Mouse (Mus musculus): Measurements from ENCODE around the gene Irgm2. TPM values are rescaled to one million over a fixed set of nuclear protein-coding genes. Genes with fewer than 3 reads are reported as not detected.

The Irgm2 gene
- polyA plus RNA-seq, 1 experiment: 22.7 TPM

DNA sequence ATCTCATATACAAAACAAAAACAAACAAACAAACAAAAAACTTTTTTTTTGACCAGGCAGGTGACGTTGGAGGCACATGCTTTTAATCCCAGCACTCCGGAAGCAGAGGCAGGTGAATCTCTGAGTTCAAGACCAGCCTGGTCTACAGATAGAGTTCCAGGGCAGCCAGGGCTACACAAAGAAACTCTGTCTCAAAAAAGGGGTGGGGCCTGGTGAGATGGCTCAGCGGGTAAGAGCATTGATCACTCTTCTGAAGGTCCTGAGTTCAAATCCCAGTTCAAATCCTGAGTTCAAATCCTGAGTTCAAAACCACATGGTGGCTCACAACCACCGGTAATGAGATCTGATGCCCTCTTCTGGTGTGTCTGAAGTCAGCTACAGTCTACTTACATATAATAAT lies 62.4 kb downstream of the Irgm2 start:
- TF ChIP-seq POLR2A (IDR thresholded peaks at IDR 0.05; ENCODE audit: low read depth, low read length) (no peak), CTCF (IDR thresholded peaks at IDR 0.05; ENCODE audit: extremely low read depth, insufficient read length, insufficient replicate concordance, low read depth, low read length) (no peak)
- Histone ChIP-seq H3K27me3 (ENCODE audit: control insufficient read depth, insufficient read depth, low read length) (no peaks in the 10 kb centered on the region), H3K27ac (ENCODE audit: insufficient read depth, low read depth, low read length) (no peak overlapping the region), H3K4me1 (ENCODE audit: control insufficient read depth, insufficient read depth, insufficient read length, low read length) (no peaks in the 10 kb centered on the region), H3K36me3 (ENCODE audit: control insufficient read depth, insufficient read depth, low read length) (no peaks in the 10 kb centered on the region), H3K4me3 (ENCODE audit: low read depth, low read length) (no peak overlapping the region)
- 81% methylated on average over 4 of the region's 4 CpGs for WGBS

DNA sequence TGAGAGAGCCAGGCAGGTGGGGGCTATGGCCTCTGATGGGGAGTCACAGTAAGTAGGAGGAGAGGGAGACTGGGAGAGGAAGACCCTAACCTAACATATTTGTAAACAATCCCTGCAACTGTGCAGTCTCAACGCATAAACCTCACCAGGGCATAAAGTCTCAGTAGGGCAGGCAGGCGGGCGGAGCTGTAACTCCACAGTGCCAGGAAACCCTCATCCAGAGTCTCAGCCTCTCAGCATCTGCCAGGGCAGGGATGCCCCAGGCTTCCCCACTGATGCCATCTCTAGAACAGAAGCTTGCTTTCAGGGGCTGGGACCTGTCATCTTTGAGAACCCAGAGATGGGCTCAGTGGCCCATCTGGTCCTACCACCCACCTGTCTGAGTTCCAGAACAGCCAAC lies 62.9 kb downstream of the Irgm2 start:
- no peak for TF ChIP-seq POLR2A (IDR thresholded peaks at IDR 0.05; ENCODE audit: low read depth, low read length)
- TF ChIP-seq CTCF (IDR thresholded peaks at IDR 0.05; ENCODE audit: extremely low read depth, insufficient read length, insufficient replicate concordance, low read depth, low read length): no peak
- 94% methylated on average over 3 of the region's 3 CpGs for WGBS
- no peak overlapping the region for H3K4me3 ChIP-seq (ENCODE audit: low read depth, low read length)

DNA sequence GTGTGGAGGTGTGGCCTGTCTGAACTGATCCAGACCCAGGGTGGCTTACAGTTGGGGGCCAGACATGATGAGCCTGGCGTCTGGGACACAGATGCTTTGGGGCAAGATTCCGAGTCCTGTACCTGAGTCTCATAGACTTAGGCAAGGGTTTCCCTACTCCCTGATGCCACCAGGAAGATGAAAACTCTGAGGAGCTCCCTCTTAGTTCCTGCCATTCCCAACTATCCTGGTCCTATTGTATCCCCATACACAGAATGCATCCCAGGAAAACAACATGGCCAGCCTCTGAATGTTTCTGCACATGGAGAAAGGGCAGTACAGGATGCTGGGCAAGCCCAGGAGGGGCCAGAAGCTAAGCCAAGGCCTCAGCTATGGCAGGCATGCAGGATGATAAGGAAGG lies 64.1 kb downstream of the Irgm2 start:
- Histone ChIP-seq H3K4me1 (ENCODE audit: control insufficient read depth, insufficient read depth, insufficient read length, low read length) (no peaks in the 10 kb centered on the region), H3K36me3 (ENCODE audit: control insufficient read depth, insufficient read depth, low read length) (no peaks in the 10 kb centered on the region), H3K4me3 (ENCODE audit: low read depth, low read length) (no peak overlapping the region), H3K27me3 (ENCODE audit: control insufficient read depth, insufficient read depth, low read length) (no peaks in the 10 kb centered on the region), H3K27ac (ENCODE audit: insufficient read depth, low read depth, low read length) (no peak overlapping the region)
- TF ChIP-seq POLR2A (IDR thresholded peaks at IDR 0.05; ENCODE audit: low read depth, low read length): no peak
- no peak for TF ChIP-seq CTCF (IDR thresholded peaks at IDR 0.05; ENCODE audit: extremely low read depth, insufficient read length, insufficient replicate concordance, low read depth, low read length)
- WGBS: 81% methylated on average over 2 of the region's 2 CpGs

More for the DNA sequence above, 62.9 kb downstream of the Irgm2 start:
- Histone ChIP-seq H3K4me1 (ENCODE audit: control insufficient read depth, insufficient read depth, insufficient read length, low read length) (no peaks in the 10 kb centered on the region), H3K27me3 (ENCODE audit: control insufficient read depth, insufficient read depth, low read length) (no peaks in the 10 kb centered on the region), H3K36me3 (ENCODE audit: control insufficient read depth, insufficient read depth, low read length) (no peaks in the 10 kb centered on the region), H3K27ac (ENCODE audit: insufficient read depth, low read depth, low read length) (no peak overlapping the region)

DNA sequence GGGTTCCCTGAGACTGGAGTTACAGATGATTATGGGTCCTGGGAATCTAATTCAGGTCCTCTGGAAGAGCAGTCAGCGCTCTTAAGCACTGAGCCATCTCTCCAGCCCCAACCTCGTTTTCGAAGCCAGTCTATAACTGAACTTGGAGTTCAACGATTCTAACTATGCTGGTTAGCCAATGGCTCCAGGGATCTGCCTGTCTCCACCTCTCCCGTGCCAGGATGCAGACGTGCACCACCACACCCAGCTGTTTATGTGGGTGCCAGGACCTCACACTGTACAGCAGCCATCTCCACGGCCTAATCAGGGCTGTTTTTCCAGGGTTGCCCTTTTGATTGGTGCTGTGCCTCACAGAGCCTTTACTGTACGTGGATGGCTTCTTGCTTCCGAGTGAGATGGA lies 65.1 kb downstream of the Irgm2 start:
- no peaks in the 10 kb centered on the region for H3K4me1 ChIP-seq (ENCODE audit: control insufficient read depth, insufficient read depth, insufficient read length, low read length)
- H3K4me3 ChIP-seq (ENCODE audit: low read depth, low read length): no peak overlapping the region
- TF ChIP-seq POLR2A (IDR thresholded peaks at IDR 0.05; ENCODE audit: low read depth, low read length): no peak
- no peak for TF ChIP-seq CTCF (IDR thresholded peaks at IDR 0.05; ENCODE audit: extremely low read depth, insufficient read length, insufficient replicate concordance, low read depth, low read length)
- H3K36me3 ChIP-seq (ENCODE audit: control insufficient read depth, insufficient read depth, low read length): no peaks in the 10 kb centered on the region
- WGBS: 70% methylated on average over 9 of the region's 9 CpGs
- no peaks in the 10 kb centered on the region for H3K27me3 ChIP-seq (ENCODE audit: control insufficient read depth, insufficient read depth, low read length)
- no peak overlapping the region for H3K27ac ChIP-seq (ENCODE audit: insufficient read depth, low read depth, low read length)

DNA sequence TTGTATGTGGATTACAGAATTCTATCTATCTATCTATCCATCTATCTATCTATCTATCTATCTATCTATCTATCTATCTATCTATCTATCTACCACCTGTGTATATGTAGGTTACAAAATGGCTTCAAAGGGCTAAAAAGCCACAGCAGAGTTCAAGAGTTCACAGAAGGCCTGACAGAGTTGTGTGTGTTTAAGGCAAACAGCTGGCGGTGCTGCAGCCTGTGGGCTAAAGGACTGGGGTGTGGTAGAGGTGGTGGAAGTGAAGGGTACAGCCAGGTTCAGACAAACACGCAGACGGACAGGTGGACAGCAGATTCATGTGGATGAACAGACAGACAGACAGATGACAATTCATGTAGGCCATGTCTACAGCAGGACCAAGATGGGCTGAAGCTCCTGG lies 68.9 kb downstream of the Irgm2 start:
- TF ChIP-seq CTCF (IDR thresholded peaks at IDR 0.05; ENCODE audit: extremely low read depth, insufficient read length, insufficient replicate concordance, low read depth, low read length) (no peak), POLR2A (IDR thresholded peaks at IDR 0.05; ENCODE audit: low read depth, low read length) (no peak)
- Histone ChIP-seq H3K4me1 (ENCODE audit: control insufficient read depth, insufficient read depth, insufficient read length, low read length) (no peaks in the 10 kb centered on the region), H3K27ac (ENCODE audit: insufficient read depth, low read depth, low read length) (no peak overlapping the region), H3K36me3 (ENCODE audit: control insufficient read depth, insufficient read depth, low read length) (no peaks in the 10 kb centered on the region), H3K27me3 (ENCODE audit: control insufficient read depth, insufficient read depth, low read length) (no peaks in the 10 kb centered on the region), H3K4me3 (ENCODE audit: low read depth, low read length) (no peak overlapping the region)
- WGBS: 49% methylated on average over 3 of the region's 3 CpGs

Other genes starting within 250 kb of the Irgm2 start
- 16.9 and 25.9 TPM in 2 replicates for gene Larp1, start 190.6 kb upstream of the Irgm2 start, polyA plus RNA-seq (2012; rRNA removed)
- gene Gm12248, start 106.5 kb upstream of the Irgm2 start, polyA plus RNA-seq (2012; rRNA removed): 0.18 and 0.23 TPM in 2 replicates
- gene Cnot8, start 95.5 kb upstream of the Irgm2 start, polyA plus RNA-seq (2012; rRNA removed): 15.1 and 26.6 TPM in 2 replicates
- 2.5 and 3.5 TPM in 2 replicates for gene Gemin5, start 31.1 kb upstream of the Irgm2 start, polyA plus RNA-seq (2012; rRNA removed)
- 8.3 and 13.9 TPM in 2 replicates for gene Mrpl22, start 28.0 kb upstream of the Irgm2 start, polyA plus RNA-seq (2012; rRNA removed)
- 10.8 and 27.7 TPM in 2 replicates for gene Igtp, start 62 bp upstream of the Irgm2 start, polyA plus RNA-seq (2012; rRNA removed)
- gene 4930438A08Rik, start 75.2 kb downstream of the Irgm2 start, polyA plus RNA-seq (2012; rRNA removed): 0.28 and 0.71 TPM in 2 replicates
- gene Zfp692, start 107.5 kb downstream of the Irgm2 start, polyA plus RNA-seq (2012; rRNA removed): 14.1 and 15.8 TPM in 2 replicates
- gene Zfp672, start 130.7 kb downstream of the Irgm2 start, polyA plus RNA-seq (2012; rRNA removed): 17.5 and 17.8 TPM in 2 replicates
- 14.9 and 22.7 TPM in 2 replicates for gene Sh3bp5l, start 131.1 kb downstream of the Irgm2 start, polyA plus RNA-seq (2012; rRNA removed)
- gene Lypd8, start 179.4 kb downstream of the Irgm2 start, polyA plus RNA-seq (2012; rRNA removed): 1,520 and 2,382 TPM in 2 replicates
- gene 1810065E05Rik, start 221.5 kb downstream of the Irgm2 start, polyA plus RNA-seq (2012; rRNA removed): 0.63 and 1.0 TPM in 2 replicates
- not detected in 2 replicates for gene Gm12253, start 232.9 kb downstream of the Irgm2 start, polyA plus RNA-seq (2012; rRNA removed)